Mouse (Mus musculus) brain, adult 10 weeks (tissue): Measurements from ENCODE around the gene Grk6. TPM values are rescaled to one million over a fixed set of nuclear protein-coding genes. Genes with fewer than 3 reads are reported as not detected.

Experiments used
- polyA plus RNA-seq: library from polyadenylated mRNA; stranded (reverse); fragments of 350-450 nt; fragmentation: Illumina TruSeq; extraction: RNeasy Lipid Tissue Mini Kit (QIAGEN cat#74804); gene quantifications from one replicate; pipeline ENCODE4 v1.2.3, GENCODE M21; 2015; ENCODE audit warnings: low read depth, low replicate concordance

The Grk6 gene
- 56.1 TPM for polyA plus RNA-seq

GRCm38 (mm10) chr13:55444937-55445315 is at the start of gene Grk6:
Gene Grk6, plus strand, starts transcription at chr13:55445072.

GRCm38 (mm10) chr13:55398088-55398487 is 46.8 kb upstream of the Grk6 start, which contains the start of gene Slc34a1:
Gene Slc34a1, plus strand, starts transcription at chr13:55398187.

DNA sequence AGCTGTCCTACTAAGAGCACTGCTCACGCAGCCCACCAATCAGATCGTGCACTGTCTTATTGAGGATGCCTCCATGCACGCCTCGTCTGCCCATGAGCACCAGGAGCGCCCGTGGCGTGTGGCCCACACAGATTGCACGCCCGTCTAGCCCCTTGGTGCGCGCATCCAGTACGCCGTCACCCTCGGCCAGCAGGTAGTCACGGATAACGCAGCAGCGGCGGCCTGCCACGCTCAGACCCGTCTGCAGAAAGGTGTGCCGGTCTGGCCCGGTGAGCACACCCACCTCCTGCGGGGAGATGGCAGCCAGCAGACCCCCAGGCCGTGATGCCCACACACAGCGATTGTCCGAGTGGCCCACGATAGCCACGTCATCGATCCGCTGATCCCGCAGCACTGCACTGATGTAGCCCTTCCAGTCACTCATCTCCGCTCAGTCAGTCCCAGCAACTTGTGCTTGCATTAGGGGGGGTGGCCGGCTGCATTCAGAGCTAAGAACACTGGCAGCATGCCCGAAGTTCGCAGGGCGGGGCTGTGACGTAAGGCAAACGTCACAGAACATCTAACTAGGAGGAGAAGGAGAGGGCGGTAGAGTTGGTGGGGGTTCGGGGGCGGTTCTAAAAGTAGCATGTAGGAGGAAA is 30.0 kb upstream of the Grk6 start, which contains the start of gene Pfn3:
Gene Pfn3 (minus strand): TSS at position 490 of the 638 bp plus-strand sequence.

DNA sequence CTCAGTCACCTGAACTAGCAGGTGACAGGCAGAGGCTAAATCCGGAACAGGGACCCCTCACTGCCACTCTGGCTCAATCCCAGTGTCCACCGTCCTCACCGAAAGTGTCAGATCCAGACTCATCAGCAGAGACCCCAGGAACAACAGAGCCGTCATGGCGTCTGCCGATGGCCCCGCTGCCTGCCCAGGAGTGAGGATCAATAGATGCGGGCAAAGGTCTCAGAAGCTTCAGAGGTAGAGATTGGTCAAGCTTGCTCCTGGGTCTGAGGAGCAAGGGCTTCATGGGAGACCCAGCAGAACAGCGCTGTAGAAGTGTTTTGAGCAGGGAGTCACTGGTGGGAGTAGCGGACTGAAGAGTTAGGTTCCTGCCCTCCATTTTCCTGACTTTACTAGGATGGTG is 18.3 kb upstream of the Grk6 start, which contains the start of gene F12:
Gene F12 (minus strand): TSS at position 181 of the 400 bp plus-strand sequence.

GRCm38 (mm10) chr13:55464027-55464884 is 19.4 kb downstream of the Grk6 start, which contains the start of gene Prr7:
Gene Prr7, plus strand, starts transcription at chr13:55464267.

DNA sequence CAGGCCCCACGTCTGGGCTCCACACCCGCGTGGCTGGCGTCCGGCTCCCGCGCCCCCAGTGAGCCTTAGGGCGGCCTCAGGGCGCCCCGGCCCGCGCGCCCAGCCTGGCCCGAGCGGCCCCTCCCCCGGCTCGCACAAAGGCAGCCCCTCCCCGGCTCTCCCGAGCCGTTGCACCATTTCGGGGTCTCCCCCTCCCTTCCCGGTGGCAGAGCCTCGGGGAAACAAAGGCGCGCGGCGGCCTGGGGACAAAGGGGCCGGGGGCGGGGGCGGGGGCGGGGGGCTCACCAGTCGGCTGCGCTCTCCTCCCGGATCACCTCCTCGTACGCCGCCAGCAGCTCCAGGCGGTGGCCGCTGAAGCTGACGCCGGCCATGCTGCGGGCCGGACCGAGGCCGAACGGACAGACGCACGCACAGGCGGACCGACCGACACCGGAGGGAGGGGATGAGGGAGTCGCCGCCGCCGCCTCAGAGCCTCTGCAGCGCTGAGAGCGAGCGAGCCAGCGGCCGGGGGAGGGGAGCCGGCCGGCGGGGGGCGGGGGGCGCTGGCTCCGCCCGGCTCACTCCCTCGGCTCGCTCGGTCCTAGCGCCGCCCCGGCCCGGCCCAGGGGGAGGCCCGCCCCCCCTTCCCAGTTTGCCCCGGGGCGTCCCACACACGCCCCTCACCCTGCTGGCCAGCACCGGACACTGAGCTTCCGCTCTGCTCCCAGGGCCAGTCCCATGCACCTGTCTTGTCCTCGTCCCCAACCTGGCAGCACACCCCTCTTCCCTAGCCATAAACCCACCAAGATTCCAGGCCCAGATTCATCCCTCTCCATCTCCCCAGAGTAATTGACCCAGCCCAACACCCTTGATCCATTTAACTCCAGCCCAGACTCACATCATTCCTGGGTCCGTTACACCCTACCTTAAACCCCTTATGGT is 43.0 kb downstream of the Grk6 start, which contains the start of gene Dbn1:
Gene Dbn1 (minus strand): TSS at position 534 of the 921 bp plus-strand sequence.

Other genes starting within 250 kb of the Grk6 start
- gene Nsd1, start 235.3 kb upstream of the Grk6 start, polyA plus RNA-seq = 31.5 TPM
- 144 TPM for gene Prelid1, start 124.6 kb upstream of the Grk6 start, polyA plus RNA-seq
- gene Rab24, start 123.1 kb upstream of the Grk6 start, polyA plus RNA-seq = 98.9 TPM
- gene Mxd3, start 115.2 kb upstream of the Grk6 start, polyA plus RNA-seq = 1.7 TPM
- gene Lman2, start 82.3 kb upstream of the Grk6 start, polyA plus RNA-seq = 46.0 TPM
- 52.5 TPM for gene Rgs14, start 75.3 kb upstream of the Grk6 start, polyA plus RNA-seq
- not detected for gene Slc34a1, start 46.9 kb upstream of the Grk6 start, polyA plus RNA-seq
- not detected for gene Pfn3, start 29.8 kb upstream of the Grk6 start, polyA plus RNA-seq
- 0.95 TPM for gene F12, start 18.3 kb upstream of the Grk6 start, polyA plus RNA-seq
- gene Prr7, start 19.2 kb downstream of the Grk6 start, polyA plus RNA-seq = 30.0 TPM
- gene Dbn1, start 43.0 kb downstream of the Grk6 start, polyA plus RNA-seq = 189 TPM
- 92.5 TPM for gene Pdlim7, start 68.6 kb downstream of the Grk6 start, polyA plus RNA-seq
- gene Dok3, start 84.2 kb downstream of the Grk6 start, polyA plus RNA-seq = 8.0 TPM
- 43.8 TPM for gene Ddx41, start 91.6 kb downstream of the Grk6 start, polyA plus RNA-seq
- 79.9 TPM for gene Fam193b, start 126.0 kb downstream of the Grk6 start, polyA plus RNA-seq
- gene Tmed9, start 128.7 kb downstream of the Grk6 start, polyA plus RNA-seq = 143 TPM
- 31.1 TPM for gene B4galt7, start 154.8 kb downstream of the Grk6 start, polyA plus RNA-seq
- gene Caml, start 177.9 kb downstream of the Grk6 start, polyA plus RNA-seq = 65.9 TPM
- 36.4 TPM for gene Ddx46, start 190.0 kb downstream of the Grk6 start, polyA plus RNA-seq
- 88.0 TPM for gene B230219D22Rik, start 248.1 kb downstream of the Grk6 start, polyA plus RNA-seq